Mouse (Mus musculus) hindbrain, embryonic 15.5 days (tissue): ENCODE results near the gene Chn1. TPM values are rescaled to one million over a fixed set of nuclear protein-coding genes. Genes with fewer than 3 reads are reported as not detected.
"Not testable (repeated sequence)": the region's sequence is repeated elsewhere in the genome, so short reads cannot be mapped to it uniquely, and the experiment has no call there.

Experiments used
- ATAC-seq: fragments of 200-750 bp; cut with Nextera tagmentation; 2 replicates; pipeline ENCODE4 v1.8.0; 2017; ENCODE audit warnings: low read depth, moderate number of reproducible peaks, moderate TSS enrichment; ENCODE audit not compliant: low FRiP score
- H3K27ac ChIP-seq: fragments of 300-500 bp; sonication (generic); replicated peaks from 2 replicates; pipeline ENCODE4 v1.5.1; 2015; ENCODE audit warnings: mild to moderate bottlenecking, inconsistent platforms
- H3K27me3 ChIP-seq: fragments of 300-500 bp; sonication (generic); 2 replicates; pipeline ENCODE4 v1.6.1; 2015; ENCODE audit warnings: control low read depth, inconsistent platforms
- H3K36me3 ChIP-seq: fragments of 300-500 bp; sonication (generic); 2 replicates; pipeline ENCODE4 v1.6.1; 2015; ENCODE audit warnings: control low read depth, inconsistent platforms
- H3K4me1 ChIP-seq: fragments of 300-500 bp; sonication (generic); replicated peaks from 2 replicates; pipeline ENCODE4 v1.6.1; 2015; ENCODE audit warnings: control low read depth, inconsistent platforms
- H3K4me2 ChIP-seq: fragments of 300-500 bp; sonication (generic); 2 replicates; pipeline ENCODE4 v1.6.1; 2015; ENCODE audit warnings: moderate library complexity, mild to moderate bottlenecking, inconsistent platforms
- H3K4me3 ChIP-seq: fragments of 300-500 bp; sonication (generic); 2 replicates; pipeline ENCODE4 v1.5.1; 2015; ENCODE audit warnings: mild to moderate bottlenecking, inconsistent platforms
- H3K9ac ChIP-seq: fragments of 300-500 bp; sonication (generic); 2 replicates; pipeline ENCODE4 v1.6.1; 2015; ENCODE audit warnings: inconsistent platforms
- H3K9me3 ChIP-seq: fragments of 300-500 bp; sonication (generic); 2 replicates; pipeline ENCODE4 v1.6.1; 2016; ENCODE audit warnings: control low read depth, inconsistent platforms
- WGBS: fragments of 180-500 bp; shearing (Covaris S2); methylation state at CpG from one replicate; pipeline ENCODE4 v1.1.7; 2015; 5-methylcytosine and 5-hydroxymethylcytosine counted together
- polyA plus RNA-seq: library from polyadenylated mRNA; unstranded; fragments of >200 nt; fragmentation: Nextera tagmentation; extraction: Ambion mirVana; gene quantifications from 2 replicates; pipeline ENCODE4 v1.2.1, GENCODE M21; 2015

Chn1 gene
- polyA plus RNA-seq: 87.8 and 97.5 TPM in 2 replicates

DNA sequence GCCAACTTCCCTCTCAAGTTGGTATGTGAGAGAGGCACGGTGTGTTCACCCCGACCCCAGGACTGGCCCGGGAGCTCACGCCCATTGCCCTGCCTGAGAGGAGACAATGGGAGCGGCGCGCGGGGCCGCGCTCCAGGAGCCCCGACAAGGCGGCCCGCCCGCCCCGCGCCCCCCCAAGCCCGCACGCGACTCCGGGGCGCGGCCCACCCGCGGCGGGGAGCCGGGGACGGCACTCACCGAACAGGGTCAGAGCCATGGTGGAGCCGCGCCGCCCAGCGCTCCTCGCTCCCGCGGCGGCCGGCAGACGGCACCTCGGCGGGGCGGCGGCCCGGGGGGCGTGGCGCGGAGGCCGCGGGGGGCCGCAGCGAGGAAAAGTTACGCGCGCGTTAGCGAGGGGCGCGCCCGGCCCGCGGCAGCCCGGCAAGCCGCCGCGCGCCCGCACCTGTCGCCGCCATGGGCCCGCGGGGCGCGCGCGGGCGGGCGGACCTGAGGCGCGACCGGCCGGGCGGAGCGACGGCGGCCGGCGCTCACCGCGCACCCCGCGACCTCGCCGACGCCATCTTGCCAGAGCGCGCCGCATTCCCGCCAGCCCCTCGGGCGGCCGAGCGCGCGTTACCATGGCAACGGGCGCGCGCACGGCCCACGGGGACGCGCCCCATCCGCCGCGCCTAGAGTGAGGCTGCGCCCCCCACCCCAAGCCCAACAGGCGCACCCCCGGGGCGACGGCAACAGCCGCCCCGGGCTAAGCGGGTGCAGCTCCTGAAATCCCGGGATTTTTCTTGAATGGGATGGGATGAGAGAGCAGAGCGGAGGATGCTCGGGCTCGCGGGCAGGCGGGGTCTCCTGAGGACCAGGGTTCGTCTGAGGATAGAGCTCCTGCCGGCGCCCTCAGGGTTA is at the start of gene Chn1:
Chn1 (minus strand) TSS at position 561 of the 897 bp plus-strand sequence.
- Histone ChIP-seq H3K4me3 (peak within 1 kb of the TSS; percentile 77), H3K4me2 (peak within 1 kb of the TSS; percentile 62), H3K4me1 (peaks cover 38% of the 10 kb centered on the region), H3K27ac (peak within 1 kb of the TSS; percentile 93), H3K9me3 (no peaks in the 10 kb centered on the region), H3K36me3 (no peaks in the 10 kb centered on the region), H3K9ac (peak within 1 kb of the TSS; percentile 83), H3K27me3 (no peaks in the 10 kb centered on the region)
- WGBS: under 1% methylated on average over 77 of the region's 131 CpGs
- peak; percentile 94 for ATAC-seq

DNA sequence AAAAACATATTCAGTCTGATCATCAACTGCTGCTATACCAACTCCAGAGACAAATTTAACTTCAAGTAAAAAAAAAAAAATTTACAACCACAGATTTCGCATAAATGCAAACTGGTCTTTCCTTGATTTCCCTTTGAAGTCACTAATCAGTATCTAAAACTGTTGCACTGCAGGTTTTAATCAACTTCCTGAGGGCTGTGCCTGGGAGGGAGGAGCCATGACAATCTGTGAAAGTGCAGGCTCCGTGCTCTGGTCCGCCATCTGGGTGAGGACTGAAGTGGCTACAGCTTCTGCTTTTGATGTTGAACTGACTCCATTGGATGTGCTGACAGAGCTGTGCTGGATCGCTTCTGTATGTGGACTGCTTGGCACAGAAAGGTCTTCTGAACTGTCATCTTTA is 43.6 kb upstream of the Chn1 start:
- Histone ChIP-seq H3K36me3 (peaks cover 9% of the 10 kb centered on the region), H3K4me1 (no peaks in the 10 kb centered on the region), H3K9me3 (no peaks in the 10 kb centered on the region), H3K4me2 (no peak overlapping the region), H3K4me3 (no peak overlapping the region), H3K27ac (no peak overlapping the region), H3K27me3 (no peaks in the 10 kb centered on the region), H3K9ac (no peak overlapping the region)
- 87% methylated on average over 4 of the region's 4 CpGs for WGBS
- ATAC-seq: no peak

DNA sequence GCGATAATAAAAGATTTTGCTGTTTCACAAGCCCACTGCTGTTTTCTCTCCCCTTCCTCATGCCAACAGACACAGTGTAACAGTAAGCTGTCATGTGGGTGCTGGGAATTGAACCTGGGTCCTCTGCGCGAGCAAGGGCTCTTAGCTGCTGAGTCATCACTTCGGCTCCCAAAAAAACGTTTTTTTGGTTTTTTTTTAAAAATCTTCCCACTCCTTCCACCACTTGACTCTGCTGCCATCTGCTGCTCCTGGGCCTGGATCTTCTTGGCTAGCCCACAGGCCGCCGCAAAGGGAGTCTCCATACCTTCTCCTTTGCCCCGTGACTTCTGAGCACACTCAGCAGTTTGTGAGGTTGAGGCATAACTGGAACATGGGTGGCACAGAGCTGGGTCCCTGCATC is 32.5 kb upstream of the Chn1 start:
- 85% methylated on average over 8 of the region's 8 CpGs for WGBS
- H3K4me3 ChIP-seq: no peak overlapping the region
- H3K9ac ChIP-seq: no peak overlapping the region
- H3K27me3 ChIP-seq: no peaks in the 10 kb centered on the region
- no peak overlapping the region for H3K4me2 ChIP-seq
- no peaks in the 10 kb centered on the region for H3K4me1 ChIP-seq
- H3K9me3 ChIP-seq: no peaks in the 10 kb centered on the region
- ATAC-seq: no peak
- H3K36me3 ChIP-seq: no peaks in the 10 kb centered on the region
- no peak overlapping the region for H3K27ac ChIP-seq

DNA sequence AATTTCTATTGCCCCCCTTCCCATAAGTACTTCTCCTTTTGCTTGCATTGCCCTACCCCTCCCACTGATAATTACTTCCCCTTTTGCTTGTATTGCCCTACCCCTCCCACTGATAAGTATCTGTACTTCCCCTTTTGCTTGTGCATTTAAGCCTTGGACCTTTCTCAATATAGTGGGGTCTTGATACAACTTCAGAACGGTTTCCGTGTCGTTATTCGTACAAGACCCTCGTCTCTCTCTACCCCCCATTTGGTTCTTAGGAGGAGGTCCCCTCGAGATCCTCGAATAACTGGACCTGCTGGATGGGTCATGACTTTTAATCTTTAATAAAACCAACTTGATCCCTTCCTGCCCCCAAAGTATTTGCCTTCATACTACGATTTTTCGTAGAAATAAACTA is 25.0 kb upstream of the Chn1 start:
- not testable (repeated sequence) for H3K4me1 ChIP-seq, ATAC-seq, H3K9ac ChIP-seq, H3K9me3 ChIP-seq, H3K4me2 ChIP-seq, H3K27ac ChIP-seq, H3K36me3 ChIP-seq, H3K4me3 ChIP-seq, H3K27me3 ChIP-seq
- 95% methylated on average over 9 of the region's 9 CpGs for WGBS

DNA sequence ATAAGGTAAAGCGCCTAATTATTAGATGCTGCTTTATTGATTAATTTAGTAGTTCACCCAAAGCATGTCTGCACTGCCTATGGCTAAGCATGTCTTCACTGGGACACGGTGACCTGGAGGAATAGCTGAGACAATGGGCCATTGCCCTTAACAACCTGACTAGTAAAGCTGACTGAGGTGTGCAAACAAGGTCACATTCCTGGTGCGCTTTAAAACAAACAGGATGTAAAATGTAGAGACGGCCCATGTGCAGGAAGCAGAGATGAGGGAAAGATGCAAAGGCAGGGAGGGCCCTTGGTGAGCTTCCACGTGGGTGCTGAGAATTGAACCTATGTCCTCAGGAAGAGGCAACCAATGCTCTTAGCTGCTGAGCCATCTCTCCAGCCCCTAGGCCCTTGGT is 23.6 kb upstream of the Chn1 start:
- Histone ChIP-seq H3K36me3 (no peaks in the 10 kb centered on the region), H3K27me3 (no peaks in the 10 kb centered on the region), H3K4me1 (no peaks in the 10 kb centered on the region), H3K4me2 (no peak overlapping the region), H3K9ac (no peak overlapping the region), H3K27ac (no peak overlapping the region), H3K4me3 (no peak overlapping the region), H3K9me3 (no peaks in the 10 kb centered on the region)
- WGBS: 78% methylated on average over 5 of the region's 5 CpGs
- no peak for ATAC-seq

DNA sequence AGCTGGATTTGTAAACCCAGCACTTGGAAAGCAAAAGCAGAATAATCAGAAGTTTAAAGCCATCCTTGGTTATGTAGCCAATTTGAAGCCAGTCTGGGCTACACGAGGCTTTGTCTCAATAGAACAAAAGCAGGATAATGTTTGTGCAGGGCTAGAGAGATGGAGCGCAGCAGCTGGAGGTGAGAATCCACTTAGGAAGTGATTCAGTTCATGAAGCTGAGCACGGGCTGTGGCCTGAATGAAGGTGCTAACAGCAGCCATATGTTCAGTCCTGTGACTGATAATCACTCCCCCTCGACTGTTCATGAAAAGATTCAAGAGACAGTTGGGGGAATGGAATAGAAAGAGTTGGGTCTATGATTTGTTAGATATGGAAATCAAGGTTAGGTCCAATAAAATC is 23.0 kb upstream of the Chn1 start:
- Histone ChIP-seq H3K9me3 (no peaks in the 10 kb centered on the region), H3K27ac (no peak overlapping the region), H3K9ac (no peak overlapping the region), H3K4me3 (no peak overlapping the region), H3K36me3 (no peaks in the 10 kb centered on the region), H3K27me3 (no peaks in the 10 kb centered on the region), H3K4me2 (no peak overlapping the region), H3K4me1 (no peaks in the 10 kb centered on the region)
- ATAC-seq: no peak
- 48% methylated on average over 4 of the region's 4 CpGs for WGBS

DNA sequence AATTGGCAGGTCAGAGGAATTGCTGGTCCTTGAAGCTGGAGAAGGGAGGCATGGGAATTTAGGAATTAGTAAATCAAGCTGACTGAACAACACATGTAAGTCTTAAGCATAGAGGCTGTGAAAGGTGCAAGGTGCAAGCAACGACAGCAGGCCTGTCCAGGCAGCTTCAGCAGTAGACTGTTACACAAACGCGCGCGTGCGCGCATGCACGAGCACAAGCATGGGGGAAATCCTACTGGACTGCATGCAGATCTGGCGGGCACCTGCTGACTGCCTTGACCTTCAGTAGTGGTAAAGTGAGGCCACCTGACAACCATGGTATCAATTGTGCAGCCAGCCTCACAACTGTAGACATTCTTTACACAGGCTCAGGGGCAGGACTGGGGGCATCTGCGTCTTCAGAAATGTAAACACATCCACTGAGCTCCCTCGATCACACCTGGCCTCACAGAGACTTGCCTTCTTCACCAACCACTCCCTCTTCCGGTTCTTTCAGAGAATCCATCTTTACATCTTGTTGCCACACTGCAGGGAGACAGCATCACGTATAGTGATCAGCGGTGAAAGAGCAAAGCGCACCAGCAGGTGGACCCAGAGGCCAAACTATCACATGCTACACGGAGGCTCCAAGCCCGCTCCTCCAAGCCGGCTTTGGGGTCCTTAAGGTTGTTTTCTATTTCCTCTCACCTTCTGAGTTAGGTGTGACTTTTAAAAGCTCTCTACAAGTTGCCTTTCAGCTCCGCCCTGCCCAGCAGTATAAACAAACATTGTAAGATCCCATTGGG is 16.9 kb upstream of the Chn1 start:
- H3K4me2 ChIP-seq: no peak overlapping the region
- H3K27ac ChIP-seq: no peak overlapping the region
- no peak overlapping the region for H3K4me3 ChIP-seq
- WGBS: 61% methylated on average over 19 of the region's 19 CpGs
- H3K4me1 ChIP-seq: no peaks in the 10 kb centered on the region
- H3K27me3 ChIP-seq: no peaks in the 10 kb centered on the region
- peak; percentile 71; the same call in 1 of the 2 replicates for ATAC-seq
- H3K9me3 ChIP-seq: no peaks in the 10 kb centered on the region
- H3K36me3 ChIP-seq: no peaks in the 10 kb centered on the region
- H3K9ac ChIP-seq: no peak overlapping the region

DNA sequence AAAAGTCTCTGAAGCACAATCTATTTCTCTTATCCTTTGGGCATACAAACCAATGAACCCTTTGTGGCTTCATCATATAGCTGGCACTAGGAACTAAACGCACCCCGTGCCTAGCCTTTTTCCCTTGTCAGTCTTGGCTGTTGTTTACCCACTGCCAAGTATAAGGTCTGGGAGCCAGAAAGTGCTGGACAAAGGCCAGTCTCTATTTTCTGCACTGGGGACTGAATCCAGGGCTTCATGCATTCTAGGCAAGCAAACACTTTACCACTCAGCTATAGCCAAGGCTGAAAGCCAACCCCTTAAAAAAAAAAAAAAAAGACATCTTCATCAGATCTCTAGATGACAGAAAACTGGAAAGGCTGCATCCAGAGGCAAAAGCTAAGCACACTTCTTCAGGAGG is 15.2 kb upstream of the Chn1 start:
- Histone ChIP-seq H3K4me3 (no peak overlapping the region), H3K27me3 (no peaks in the 10 kb centered on the region), H3K4me1 (no peaks in the 10 kb centered on the region), H3K4me2 (no peak overlapping the region), H3K36me3 (no peaks in the 10 kb centered on the region), H3K9ac (no peak overlapping the region), H3K27ac (no peak overlapping the region), H3K9me3 (no peaks in the 10 kb centered on the region)
- 67% methylated on average over 2 of the region's 2 CpGs for WGBS
- ATAC-seq: peak; percentile 87; the same call in 1 of the 2 replicates

DNA sequence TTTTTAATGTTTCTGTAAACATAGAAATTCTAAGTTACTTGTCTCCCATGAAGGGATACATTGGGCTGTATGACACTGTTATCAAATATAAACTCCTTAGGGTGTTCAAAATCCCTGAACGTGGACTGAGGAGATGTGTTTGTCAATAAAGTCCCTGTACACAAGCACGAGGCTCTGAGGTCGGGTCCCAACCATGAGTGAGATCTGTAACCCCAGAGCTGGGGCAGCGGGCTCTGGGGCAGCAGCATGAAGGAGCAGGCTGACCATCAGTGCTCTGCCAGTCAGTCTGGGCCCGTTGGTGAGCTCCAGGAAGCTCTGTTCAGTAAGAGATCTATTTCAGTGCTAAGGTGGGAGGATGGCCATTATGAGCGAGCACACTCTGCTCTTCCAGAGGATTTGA is 13.2 kb upstream of the Chn1 start:
- Histone ChIP-seq H3K27me3 (no peaks in the 10 kb centered on the region), H3K9ac (no peak overlapping the region), H3K36me3 (no peaks in the 10 kb centered on the region), H3K9me3 (no peaks in the 10 kb centered on the region), H3K4me1 (no peaks in the 10 kb centered on the region), H3K4me2 (no peak overlapping the region), H3K27ac (no peak overlapping the region), H3K4me3 (no peak overlapping the region)
- WGBS: 81% methylated on average over 6 of the region's 6 CpGs
- no peak for ATAC-seq

DNA sequence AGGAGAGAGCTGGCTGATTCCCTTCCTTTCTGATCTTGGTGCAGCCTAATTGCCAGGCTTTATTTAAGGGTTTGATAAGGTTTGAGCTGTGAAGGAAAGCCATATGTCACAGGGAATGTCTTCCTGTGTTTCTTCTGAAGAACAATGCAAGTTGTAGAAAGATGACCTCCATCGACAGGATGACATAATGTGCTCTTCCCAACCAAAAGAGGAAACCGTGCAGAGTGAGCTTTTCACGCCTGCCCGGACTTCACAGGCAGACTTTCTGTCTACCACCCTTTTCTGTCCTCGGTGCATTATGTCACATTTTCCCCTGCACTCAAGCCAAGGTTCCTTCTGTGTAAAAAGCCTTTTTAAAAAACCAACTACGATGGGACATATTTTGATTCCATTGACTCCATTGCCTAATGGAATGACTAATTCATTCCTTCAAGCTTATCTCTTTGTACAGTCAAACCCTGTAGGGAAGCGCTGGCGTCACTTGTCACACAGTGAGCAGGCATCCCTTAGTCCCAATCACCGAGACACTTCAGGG is 7.3 kb upstream of the Chn1 start:
- H3K27me3 ChIP-seq: no peaks in the 10 kb centered on the region
- H3K9me3 ChIP-seq: no peaks in the 10 kb centered on the region
- H3K4me1 ChIP-seq: peaks cover 19% of the 10 kb centered on the region
- H3K4me2 ChIP-seq: no peak overlapping the region
- ATAC-seq: no peak
- WGBS: 45% methylated on average over 9 of the region's 9 CpGs
- no peak overlapping the region for H3K4me3 ChIP-seq
- H3K27ac ChIP-seq: no peak overlapping the region
- no peak overlapping the region for H3K9ac ChIP-seq
- no peaks in the 10 kb centered on the region for H3K36me3 ChIP-seq

DNA sequence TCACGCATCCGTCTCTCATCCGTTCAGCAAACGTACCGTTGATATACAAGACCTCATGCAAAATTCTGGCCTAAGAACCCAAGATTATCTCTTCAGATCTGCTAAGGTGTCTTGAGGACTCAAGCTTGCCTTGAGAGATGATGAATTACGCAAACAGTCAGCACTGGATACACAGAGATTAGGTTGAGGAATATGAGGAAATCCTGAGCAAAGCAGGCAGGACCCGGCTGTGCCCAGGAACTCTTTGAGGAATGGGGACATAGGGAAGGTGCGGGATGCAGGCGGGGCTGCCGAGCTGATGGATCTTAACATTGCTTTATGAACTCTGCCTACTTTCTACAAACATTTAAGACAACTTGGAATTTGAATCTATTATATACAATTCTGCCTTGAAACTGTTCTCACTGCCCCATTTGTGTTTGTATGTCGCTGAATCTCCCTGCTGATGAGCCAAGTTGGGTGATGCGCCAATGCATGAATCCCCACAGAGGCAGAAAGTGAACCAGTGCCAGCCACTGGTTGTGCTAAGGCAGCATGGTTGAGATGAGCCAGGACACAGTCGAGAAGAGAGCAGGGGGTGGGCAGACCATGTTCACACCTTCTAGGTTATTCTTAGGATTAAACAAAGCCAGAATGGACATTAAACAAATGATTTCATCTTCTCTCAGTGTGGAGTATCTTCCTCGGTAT is 5.3 kb upstream of the Chn1 start:
- no peak overlapping the region for H3K9ac ChIP-seq
- H3K27ac ChIP-seq: peak overlapping the region; percentile 34; the same call in 1 of the 2 replicates
- H3K9me3 ChIP-seq: no peaks in the 10 kb centered on the region
- no peak overlapping the region for H3K4me3 ChIP-seq
- 68% methylated on average over 14 of the region's 14 CpGs for WGBS
- peaks cover 25% of the 10 kb centered on the region for H3K4me1 ChIP-seq
- H3K27me3 ChIP-seq: no peaks in the 10 kb centered on the region
- no peaks in the 10 kb centered on the region for H3K36me3 ChIP-seq
- no peak overlapping the region for H3K4me2 ChIP-seq
- no peak for ATAC-seq
